Mouse (Mus musculus) Patski (cell line): ENCODE results near the gene Nr6a1. TPM values are rescaled to one million over a fixed set of nuclear protein-coding genes. Genes with fewer than 3 reads are reported as not detected.

Experiments
- ATAC-seq: fragments of 100-300 bp; one replicate; pipeline ENCODE4 v1.8.0; 2021
- CTCF ChIA-PET: fragments of 350-600 bp; sonication (Branson Sonifier 250); formaldehyde crosslinking; loops from one replicate; lab custom pipeline; 2022; ENCODE audit warnings: inconsistent platforms; lab: Charles Lee
- POLR2A ChIA-PET: fragments of 350-600 bp; sonication (Branson Sonifier 250); formaldehyde crosslinking; loops from one replicate; lab custom pipeline; 2022; ENCODE audit warnings: antibody characterized with exemption, inconsistent platforms; lab: Charles Lee
- DNase-seq: peaks from one replicate; pipeline ENCODE4 v3.0.0-alpha.2; 2011; ENCODE audit warnings: low read depth, low spot score
- H3K27me3 ChIP-seq: fragments of 371-371 bp; one replicate; pipeline ENCODE4 v1.5.1; 2021
- CTCF ChIP-seq: fragments of 100-300 bp; IDR thresholded peaks from one replicate; pipeline ENCODE4 v1.5.1; 2021
- in situ Hi-C: fragments of 300-500 bp; cut with MboI; formaldehyde crosslinking; loops from 3 replicates; pipeline ENCODE4 v1.11.1; 2018; ENCODE audit warnings: low pct_unique_long_range_greater_than_20kb, mixed read lengths
- polyA plus RNA-seq: library from polyadenylated mRNA; unstranded; gene quantifications from one replicate; pipeline ENCODE4 v1.2.3, GENCODE M21; 2021

Nr6a1 gene
- polyA plus RNA-seq, 1 experiment from 2014 or later = 4.9 TPM

DNA sequence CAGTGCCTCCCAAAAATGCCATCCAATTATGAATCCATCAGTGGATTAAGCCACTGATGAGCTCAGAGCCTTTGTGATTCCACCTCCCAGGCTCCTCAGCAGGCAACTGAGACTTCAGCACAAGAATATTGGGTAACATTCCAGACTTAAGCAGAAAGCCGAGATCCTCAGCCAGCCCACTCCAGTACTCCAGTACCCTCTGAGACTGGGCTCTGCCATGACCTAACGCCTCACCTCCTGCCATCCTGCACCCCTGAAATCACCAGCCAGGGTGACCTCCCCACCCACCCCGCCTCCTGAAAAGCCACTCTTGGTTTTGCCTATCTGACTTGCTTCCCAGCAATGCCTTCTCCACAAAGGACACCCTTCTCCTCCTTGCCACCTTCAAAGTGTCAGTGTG, 9.9 kb upstream of the Nr6a1 start:
- in situ Hi-C loops = no loop called here
- no peak for ATAC-seq
- no peak for TF ChIP-seq CTCF
- POLR2A ChIA-PET = no interaction called here
- DNase-seq = no peak
- H3K27me3 ChIP-seq = no peaks in the 10 kb centered on the region
- CTCF ChIA-PET = no interaction called here

DNA sequence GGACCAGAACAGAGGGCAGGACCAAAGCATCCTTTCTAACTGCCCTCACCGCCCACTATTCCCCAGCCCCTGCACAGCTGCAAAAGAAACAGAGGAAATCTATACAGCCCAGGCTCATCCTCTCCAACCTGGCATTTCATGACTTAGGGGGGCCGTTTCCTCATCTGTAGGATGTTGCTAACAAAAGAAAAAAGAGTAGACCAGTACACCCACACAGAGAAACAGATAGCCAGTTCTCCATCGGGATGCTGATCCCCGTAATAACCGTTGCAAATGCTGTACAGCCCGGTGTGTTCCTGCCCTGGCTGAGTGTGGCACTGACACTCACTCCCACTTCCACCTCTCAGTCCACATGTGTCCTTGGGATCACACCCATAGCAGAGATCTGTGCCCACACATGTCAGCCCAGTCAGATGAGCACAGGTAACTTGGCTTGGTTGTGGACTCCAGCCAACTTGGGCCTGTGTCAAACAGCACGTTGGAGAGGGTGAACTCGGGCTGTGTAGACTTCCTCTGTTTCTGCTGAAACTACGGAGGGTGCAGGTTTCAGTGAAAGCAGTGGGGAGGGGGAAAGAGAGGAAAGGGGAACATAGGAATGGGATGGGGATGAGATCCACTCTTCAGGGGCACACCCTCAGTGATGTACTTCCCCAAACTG, 9.4 kb upstream of the Nr6a1 start:
- no peaks in the 10 kb centered on the region for H3K27me3 ChIP-seq
- ChIA-PET POLR2A (no interaction called here), CTCF (interaction anchor here (0.9 to 1.0 kb wide), 2 partner anchors 15 to 62 kb away, joined by 3 read pairs; no protein-coding TSS in a partner anchor)
- DNase-seq = no peak
- no peak for ATAC-seq
- in situ Hi-C loops = no loop called here
- no peak for TF ChIP-seq CTCF

DNA sequence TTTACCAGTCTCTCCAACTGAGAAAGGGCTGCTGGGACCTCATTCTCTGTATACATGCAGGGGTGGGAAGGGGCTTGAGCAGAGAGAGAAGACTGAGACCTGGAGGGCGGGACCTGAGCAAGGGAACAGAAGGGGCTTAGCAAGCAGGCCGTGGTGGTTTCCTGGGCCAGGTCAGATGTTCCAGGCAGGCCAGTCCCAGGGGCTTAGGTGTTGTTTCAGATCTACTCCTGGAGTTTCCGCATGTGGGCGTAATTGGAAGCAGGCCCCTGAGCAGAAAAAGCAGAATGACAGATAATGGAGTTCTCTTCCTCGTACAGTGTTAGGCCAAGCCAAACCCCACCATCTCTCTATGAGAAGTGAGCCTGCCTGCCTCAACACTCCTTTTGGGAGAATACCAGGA, 7.4 kb upstream of the Nr6a1 start:
- no peak for ATAC-seq

DNA sequence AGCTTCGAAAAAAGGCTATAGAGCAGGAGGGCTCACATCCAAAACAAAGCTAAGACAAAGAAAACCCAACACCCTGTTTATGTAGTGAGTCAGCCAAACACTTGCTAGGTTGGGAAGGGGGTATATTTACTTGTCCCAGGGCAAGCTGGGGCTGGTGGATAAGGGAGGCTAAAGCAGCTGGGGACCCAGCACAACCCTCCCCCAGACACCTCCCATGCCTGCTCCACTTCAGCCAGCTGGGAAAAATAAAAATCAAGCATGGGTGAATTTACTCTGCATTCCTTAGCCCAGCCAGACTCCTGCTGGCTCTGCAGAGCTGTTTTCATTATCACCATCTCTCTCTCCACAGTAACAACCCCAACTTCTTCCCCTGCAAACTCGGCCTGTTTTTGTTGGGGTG, 6.4 kb upstream of the Nr6a1 start:
- ChIA-PET POLR2A (interaction anchor here (0.6 kb wide), 1 partner anchor 251 kb away, joined by 3 read pairs; no protein-coding TSS in a partner anchor), CTCF (no interaction called here)
- H3K27me3 ChIP-seq = no peaks in the 10 kb centered on the region
- ATAC-seq (peak; percentile 68), DNase-seq (no peak)
- in situ Hi-C loops = no loop called here
- no peak for TF ChIP-seq CTCF

More for the DNA sequence above, 7.4 kb upstream of the Nr6a1 start:
- POLR2A ChIA-PET = no interaction called here
- CTCF ChIA-PET = no interaction called here
- H3K27me3 ChIP-seq = no peaks in the 10 kb centered on the region
- in situ Hi-C loops = no loop called here
- no peak for TF ChIP-seq CTCF
- no peak for DNase-seq

DNA sequence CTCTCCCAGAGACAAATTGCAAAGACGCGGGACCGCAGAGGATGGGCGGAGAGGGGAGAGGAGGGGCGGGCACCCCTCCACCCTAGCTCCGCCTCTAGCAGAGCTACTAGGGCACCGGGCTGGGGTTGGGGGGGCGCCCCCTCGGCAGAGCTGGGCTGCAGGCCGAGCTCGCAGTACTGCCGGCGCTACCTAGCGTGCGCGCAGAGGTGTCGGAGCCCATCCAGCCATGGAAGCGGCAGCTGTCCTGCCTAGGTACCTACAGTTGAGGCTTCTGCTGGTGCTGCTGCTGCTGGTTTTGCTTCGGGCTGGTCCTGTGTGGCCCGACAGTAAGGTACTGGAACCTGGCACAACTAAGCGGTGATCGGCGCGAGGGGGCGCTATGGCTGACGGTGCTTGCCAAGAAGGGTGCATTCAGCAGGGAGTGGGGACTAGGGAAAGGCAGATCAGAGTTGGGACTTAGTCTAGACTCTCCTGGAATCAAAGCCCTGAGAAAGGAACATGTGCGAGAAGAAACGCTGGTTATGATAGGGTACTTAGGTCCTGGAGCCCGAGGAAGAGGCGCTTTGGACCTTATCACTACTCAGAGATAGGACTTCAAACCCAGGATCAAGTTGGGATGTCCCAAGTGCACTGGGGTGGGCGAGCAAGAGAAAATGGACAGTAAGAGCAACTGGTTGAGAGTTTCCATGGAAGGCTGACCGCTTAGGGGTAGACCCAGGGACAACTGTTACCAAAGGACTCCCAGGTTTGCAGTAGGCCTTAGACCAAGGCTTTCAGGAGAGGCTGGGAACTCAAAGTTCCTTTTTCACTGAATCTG, 4.6 kb upstream of the Nr6a1 start, which contains the start of gene Olfml2a:
Gene Olfml2a (plus strand): TSS at position 128 of the 817 bp plus-strand sequence.
- no peak for DNase-seq
- H3K27me3 ChIP-seq = no peaks in the 10 kb centered on the region
- POLR2A ChIA-PET = no interaction called here
- CTCF ChIA-PET = interaction anchor here (1.5 kb wide), 1 partner anchor 66 kb away, joined by 4 read pairs; no protein-coding TSS in a partner anchor
- no peak for TF ChIP-seq CTCF
- no peak for ATAC-seq
- in situ Hi-C loops = no loop called here

DNA sequence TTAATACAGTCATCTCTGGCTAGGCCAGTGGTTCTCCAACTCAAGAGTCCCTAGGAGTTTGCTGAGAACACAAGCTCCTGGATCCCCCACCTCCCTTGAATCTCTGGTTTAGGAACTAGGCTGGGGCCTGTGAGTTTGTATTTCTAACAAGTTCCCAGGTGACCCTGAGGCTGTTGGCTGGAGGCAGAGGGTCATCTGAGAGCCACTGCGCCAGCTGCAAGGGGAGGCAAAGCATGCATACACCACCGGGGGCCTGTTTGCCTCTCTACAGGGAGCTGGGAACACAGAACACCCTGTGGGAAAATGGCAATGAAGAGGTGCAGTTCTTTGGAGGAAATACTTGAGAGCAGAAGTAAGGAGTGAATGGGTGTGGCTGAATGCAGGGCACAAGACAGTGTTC, 2.8 kb upstream of the Nr6a1 start:
- no peak for DNase-seq
- in situ Hi-C loops = no loop called here
- no peak for ATAC-seq
- POLR2A ChIA-PET = no interaction called here
- CTCF ChIA-PET = interaction anchor here (1.5 to 2.9 kb wide), 2 partner anchors 68 kb away, joined by 4 to 13 read pairs; no protein-coding TSS in a partner anchor
- H3K27me3 ChIP-seq = no peaks in the 10 kb centered on the region
- TF ChIP-seq CTCF = no peak

DNA sequence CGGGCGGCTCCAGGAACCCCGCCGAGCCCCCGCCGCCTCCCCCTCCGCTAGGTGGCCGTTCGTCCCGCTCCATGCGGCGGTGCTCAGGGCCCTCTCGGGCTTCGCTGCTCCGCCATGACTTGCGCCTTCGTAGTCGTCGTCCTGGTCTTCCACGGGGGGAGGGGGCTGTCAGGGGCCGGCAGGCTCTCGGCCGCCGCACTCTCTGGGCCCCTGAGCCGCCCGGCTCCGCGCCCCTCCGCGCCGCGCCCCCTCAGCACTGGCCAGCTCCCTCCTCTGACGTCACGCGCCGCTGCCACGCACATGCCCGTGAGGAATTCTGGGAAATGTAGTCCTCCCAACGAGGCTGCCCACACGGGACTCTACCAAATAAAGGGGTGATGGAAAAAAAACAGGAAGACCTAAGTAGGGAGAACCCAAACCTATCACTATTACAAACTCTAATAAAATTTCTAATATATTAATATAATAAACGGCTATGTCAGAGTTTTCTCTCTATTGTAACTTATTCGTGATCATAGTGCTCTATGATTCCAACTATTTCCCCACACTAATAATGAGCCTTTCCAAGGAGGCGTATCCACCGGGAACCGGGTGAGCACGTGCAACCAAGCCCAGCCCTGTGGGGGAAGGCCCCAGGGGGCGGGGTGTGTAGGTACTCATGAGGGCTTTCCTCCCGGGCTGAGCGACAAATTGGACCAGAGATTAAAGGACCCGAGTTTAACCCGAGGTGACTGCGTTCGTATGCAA, 1.2 kb downstream of the Nr6a1 start:
- DNase-seq (peak; percentile 83), ATAC-seq (peak; percentile 89)
- in situ Hi-C loops = loop anchor here (5.0 kb wide), 1 partner anchor 71 kb away; the partner anchor contains the start of gene Wdr38
- CTCF ChIA-PET = interaction anchor here (1.2 kb wide), 1 partner anchor 72 kb away, joined by 8 read pairs; no protein-coding TSS in a partner anchor
- H3K27me3 ChIP-seq = no peaks in the 10 kb centered on the region
- POLR2A ChIA-PET = no interaction called here
- TF ChIP-seq CTCF = peak; percentile 63

DNA sequence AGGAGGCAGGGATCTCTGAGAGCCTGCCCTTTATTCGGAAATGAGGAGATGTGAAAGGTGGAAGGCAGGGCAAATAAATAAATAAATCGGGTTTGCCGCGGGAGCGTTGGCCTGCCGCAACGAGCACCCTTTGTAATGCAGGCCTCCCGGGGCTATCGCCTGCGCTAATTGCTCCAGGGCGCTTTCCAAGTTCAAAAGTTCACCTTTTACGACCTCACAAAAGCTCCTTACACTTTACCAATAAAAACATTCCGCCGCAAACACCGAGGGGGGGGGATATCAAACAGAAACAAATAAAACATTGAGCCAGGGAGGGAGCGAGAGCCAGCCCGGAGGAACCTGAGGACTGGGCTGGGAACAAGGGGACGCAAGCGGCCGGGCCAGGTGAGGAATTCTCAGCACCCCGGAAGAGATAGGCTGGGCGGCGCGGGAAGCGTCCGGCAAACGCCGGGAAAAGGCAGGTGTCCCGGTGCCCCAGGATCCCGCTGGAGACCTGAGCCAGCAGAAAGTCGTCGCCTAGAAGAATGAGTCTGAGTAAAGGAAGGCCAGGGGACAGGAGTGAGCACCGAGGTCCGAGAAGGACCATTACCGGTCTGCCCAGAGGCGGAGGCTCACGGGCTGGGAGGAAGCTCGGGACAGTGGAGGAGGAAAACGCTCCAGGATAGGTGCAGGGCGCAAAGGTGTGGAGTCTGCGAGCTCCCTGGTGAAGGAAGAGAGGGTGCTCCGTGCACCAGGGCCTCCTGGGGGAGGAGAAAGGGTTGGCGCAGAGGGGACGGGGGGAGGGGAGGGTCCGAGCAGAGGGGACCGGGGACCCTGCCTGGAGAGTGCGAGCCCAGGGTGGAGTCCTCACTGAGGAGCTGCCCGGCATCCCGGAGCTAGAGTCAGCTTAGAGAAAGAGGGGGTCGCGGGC, 2.1 kb downstream of the Nr6a1 start:
- ChIA-PET CTCF (interaction anchor here (1.1 to 1.2 kb wide), 2 partner anchors 35 to 73 kb away, joined by 4 to 8 read pairs; no protein-coding TSS in a partner anchor), POLR2A (interaction anchor here (0.7 to 0.8 kb wide), 2 partner anchors 14 to 182 kb away, joined by 3 to 4 read pairs; no protein-coding TSS in a partner anchor)
- ATAC-seq = peak; percentile 26
- in situ Hi-C loops = loop anchor here (5.0 kb wide), 1 partner anchor 72 kb away; the partner anchor contains the start of gene Wdr38
- no peak for TF ChIP-seq CTCF
- no peaks in the 10 kb centered on the region for H3K27me3 ChIP-seq
- no peak for DNase-seq

DNA sequence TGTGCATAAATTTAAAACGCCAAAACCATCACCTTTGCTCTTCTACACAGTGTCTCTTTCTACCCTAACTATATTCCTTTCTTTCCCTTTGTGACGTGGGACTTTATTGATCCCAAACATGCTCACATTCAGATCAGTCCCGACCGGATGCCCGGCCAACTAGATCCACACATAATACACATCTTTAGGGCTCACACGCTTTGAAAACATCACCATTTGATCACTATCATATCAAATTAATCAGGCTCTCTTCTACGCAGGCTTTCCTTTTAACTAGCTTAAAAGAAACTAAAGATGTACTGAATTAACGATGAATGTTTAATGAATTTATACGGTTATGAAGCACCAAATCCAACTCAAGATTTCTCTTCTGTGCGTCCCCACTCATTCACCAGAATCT, 2.9 kb downstream of the Nr6a1 start:
- H3K27me3 ChIP-seq = no peaks in the 10 kb centered on the region
- ATAC-seq (no peak), DNase-seq (no peak)
- TF ChIP-seq CTCF = no peak
- in situ Hi-C loops = no loop called here
- ChIA-PET CTCF (interaction anchor here (1.1 to 1.4 kb wide), 2 partner anchors 10 to 34 kb away, joined by 3 to 4 read pairs; no protein-coding TSS in a partner anchor), POLR2A (interaction anchor here (0.7 to 0.8 kb wide), 2 partner anchors 13 to 181 kb away, joined by 3 to 4 read pairs; no protein-coding TSS in a partner anchor)
